Mouse (Mus musculus) layer of hippocampus, postnatal 14 days (tissue): Measurements from ENCODE around the gene Itprid1. TPM values are rescaled to one million over a fixed set of nuclear protein-coding genes. Genes with fewer than 3 reads are reported as not detected.

Experiments
- total RNA-seq, 2 experiments: library from RNA; stranded (reverse); gene quantifications; 2 replicates each; pipeline ENCODE4 v1.2.3; 2021

Gene Itprid1
- total RNA-seq, 2 experiments from 2014 or later, result 1.5 to 1.6 TPM

Other genes with a start within 250 kb of the Itprid1 start
- gene Neurod6, start 155.6 kb upstream of the Itprid1 start, total RNA-seq, result 100 to 1,000 TPM; 213 to 233 TPM
- 1 to 10 TPM; 1.1 to 1.2 TPM for gene Ppp1r17, start 180.6 kb downstream of the Itprid1 start, total RNA-seq